Mouse (Mus musculus) spleen, adult 2 months (tissue): ENCODE measurements around the gene Otop1. TPM values are rescaled to one million over a fixed set of nuclear protein-coding genes. Genes with fewer than 3 reads are reported as not detected.

Source experiments
- DNase-seq, 2 experiments: peaks; one replicate each; pipeline versions ENCODE4 v3.0.0 to v3.0.0-alpha.2; 2012 to 2021; ENCODE audit warnings: low spot score in 2 of 2, low read depth in 1 of 2
- H3K27ac ChIP-seq: fragments of 200-500 bp; 2 replicates; pipeline ENCODE4 v1.5.1; 2012; ENCODE audit warnings: low read length, inconsistent platforms; ENCODE audit not compliant: insufficient read depth
- H3K27me3 ChIP-seq: fragments of 200-500 bp; 2 replicates; pipeline ENCODE4 v1.6.1; 2012; ENCODE audit warnings: mild to moderate bottlenecking, moderate library complexity, low read length, inconsistent platforms; ENCODE audit not compliant: control insufficient read depth, insufficient read depth
- H3K36me3 ChIP-seq: fragments of 200-500 bp; 2 replicates; pipeline ENCODE4 v1.6.1; 2012; ENCODE audit warnings: mild to moderate bottlenecking, low read length, inconsistent platforms; ENCODE audit not compliant: control insufficient read depth, insufficient read depth
- H3K4me1 ChIP-seq: fragments of 200-500 bp; 2 replicates; pipeline ENCODE4 v1.6.1; 2011; ENCODE audit warnings: inconsistent platforms; ENCODE audit not compliant: control insufficient read depth, insufficient read depth, insufficient read length
- H3K4me3 ChIP-seq: fragments of 200-500 bp; 2 replicates; pipeline ENCODE4 v1.5.1; 2011; ENCODE audit warnings: mild to moderate bottlenecking, inconsistent platforms; ENCODE audit not compliant: insufficient read depth, insufficient read length; ENCODE audit errors: extremely low read depth
- CTCF ChIP-seq: fragments of 200-500 bp; IDR thresholded peaks from 2 replicates; pipeline ENCODE4 v1.5.1; 2011; ENCODE audit warnings: mild to moderate bottlenecking, inconsistent platforms; ENCODE audit not compliant: insufficient read depth, insufficient read length, insufficient replicate concordance; ENCODE audit errors: extremely low read depth
- POLR2A ChIP-seq: fragments of 200-500 bp; IDR thresholded peaks from 2 replicates; pipeline ENCODE4 v1.6.1; 2011; ENCODE audit warnings: low read depth, low read length, inconsistent platforms
- WGBS: fragments of 180-500 bp; shearing (Covaris S2); methylation state at CpG from one replicate; pipeline ENCODE4 v1.1.7; 2018; 5-methylcytosine and 5-hydroxymethylcytosine counted together
- polyA plus RNA-seq: library from polyadenylated mRNA; depleted of rRNA; stranded (reverse); fragments of >200 nt; gene quantifications from 2 replicates; pipeline ENCODE4 v1.2.3, GENCODE M21; 2012

Otop1 gene
- polyA plus RNA-seq, 1 experiment = 0.04 TPM

DNA sequence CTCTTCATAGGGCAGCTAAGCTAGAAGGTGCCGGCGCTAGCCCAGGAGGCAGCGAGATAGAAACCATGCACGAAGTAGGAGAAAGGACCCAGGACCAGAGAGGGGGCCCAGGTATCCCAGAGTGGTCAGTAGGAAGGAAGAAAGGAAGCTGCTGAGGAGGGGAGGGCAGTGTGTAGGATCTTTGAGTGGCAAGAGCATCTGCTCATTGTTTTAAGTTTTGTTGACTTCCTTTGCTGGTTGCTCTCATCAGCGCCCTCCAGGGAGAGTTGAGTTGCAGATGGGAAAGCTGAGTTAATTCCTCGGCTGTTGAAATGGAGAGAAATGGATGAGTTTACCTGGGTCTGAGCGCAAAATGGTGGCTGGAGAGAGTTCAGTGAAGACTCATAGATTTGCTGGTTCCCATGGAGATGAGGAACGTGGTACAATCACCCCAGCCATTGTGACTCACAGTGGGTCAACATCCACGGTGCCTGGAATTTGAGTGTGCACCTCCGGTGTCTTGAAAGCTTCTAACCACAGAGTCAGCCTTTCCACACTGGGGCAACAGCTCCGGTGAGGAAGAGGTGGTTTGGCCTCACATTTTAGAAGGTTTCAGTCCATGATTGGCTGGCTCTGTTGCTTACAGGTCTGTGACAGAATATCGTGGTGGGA is 26.1 kb downstream of the Otop1 start:
- no peak for DNase-seq
- WGBS = 87% methylated on average over 12 of the region's 12 CpGs
- no peaks in the 10 kb centered on the region for H3K36me3 ChIP-seq
- H3K27ac ChIP-seq = no peak overlapping the region
- TF ChIP-seq POLR2A = no peak
- no peak for TF ChIP-seq CTCF
- no peak overlapping the region for H3K4me3 ChIP-seq
- H3K4me1 ChIP-seq = no peaks in the 10 kb centered on the region
- no peaks in the 10 kb centered on the region for H3K27me3 ChIP-seq

DNA sequence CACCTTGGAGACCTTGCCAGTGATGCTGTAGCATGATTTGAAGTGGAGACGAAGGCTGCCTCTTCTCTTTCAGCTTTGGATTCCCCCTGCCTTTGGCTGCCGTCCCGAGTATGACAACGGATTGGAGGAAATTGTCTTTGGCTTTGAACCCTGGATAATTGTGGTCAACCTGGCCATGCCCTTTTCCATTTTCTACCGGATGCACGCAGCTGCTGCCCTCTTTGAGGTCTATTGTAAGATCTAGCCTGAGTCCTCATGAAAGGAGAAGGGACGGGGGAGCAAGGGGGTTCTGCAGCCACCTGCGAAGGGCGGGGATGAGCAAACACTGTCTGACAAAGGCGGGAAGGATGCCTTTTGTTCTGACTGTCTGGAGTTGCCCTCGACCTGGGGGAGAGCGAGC is 26.9 kb downstream of the Otop1 start:
- Histone ChIP-seq H3K36me3 (no peaks in the 10 kb centered on the region), H3K27ac (no peak overlapping the region), H3K4me3 (no peak overlapping the region), H3K27me3 (no peaks in the 10 kb centered on the region), H3K4me1 (no peaks in the 10 kb centered on the region)
- 63% methylated on average over 12 of the region's 12 CpGs for WGBS
- DNase-seq = no peak
- TF ChIP-seq POLR2A (no peak), CTCF (no peak)

- no peak for DNase-seq
- Histone ChIP-seq H3K4me3 (no peak overlapping the region), H3K4me1 (no peaks in the 10 kb centered on the region), H3K36me3 (no peaks in the 10 kb centered on the region), H3K27ac (no peak overlapping the region), H3K27me3 (no peaks in the 10 kb centered on the region)
- TF ChIP-seq POLR2A (no peak), CTCF (no peak)
- 81% methylated on average over 2 of the region's 2 CpGs for WGBS
These were observed 29.5 kb downstream of the Otop1 start for GRCm38 (mm10) chr5:38305241-38305640.

- DNase-seq = peak; percentile 65 to 80
- Histone ChIP-seq H3K4me3 (peak overlapping the region; percentile 15; the same call in 1 of the 2 replicates), H3K27me3 (no peaks in the 10 kb centered on the region), H3K4me1 (no peaks in the 10 kb centered on the region), H3K27ac (no peak overlapping the region), H3K36me3 (no peaks in the 10 kb centered on the region)
- 11% methylated on average over 26 of the region's 26 CpGs for WGBS
- TF ChIP-seq CTCF (peak; percentile 81), POLR2A (no peak)
These were observed 31.7 kb downstream of the Otop1 start for GRCm38 (mm10) chr5:38307255-38308101.

- no peaks in the 10 kb centered on the region for H3K4me1 ChIP-seq
These were observed 33.1 kb downstream of the Otop1 start for GRCm38 (mm10) chr5:38308873-38309272.

GRCm38 (mm10) chr5:38309795-38310194 is 34.0 kb downstream of the Otop1 start:
- H3K4me3 ChIP-seq = no peak overlapping the region
- TF ChIP-seq CTCF = no peak
- TF ChIP-seq POLR2A = no peak
- DNase-seq = no peak
- H3K27me3 ChIP-seq = no peaks in the 10 kb centered on the region
- WGBS = 64% methylated on average over 3 of the region's 3 CpGs
- no peaks in the 10 kb centered on the region for H3K4me1 ChIP-seq
- no peak overlapping the region for H3K27ac ChIP-seq
- no peaks in the 10 kb centered on the region for H3K36me3 ChIP-seq

More at GRCm38 (mm10) chr5:38308873-38309272, 33.1 kb downstream of the Otop1 start:
- TF ChIP-seq POLR2A (no peak), CTCF (peak; percentile 39; the same call in 1 of the 2 replicates)
- Histone ChIP-seq H3K4me3 (no peak overlapping the region), H3K36me3 (no peaks in the 10 kb centered on the region), H3K27me3 (no peaks in the 10 kb centered on the region), H3K27ac (no peak overlapping the region)
- 48% methylated on average over 5 of the region's 5 CpGs for WGBS
- DNase-seq = peak in 1 of 2 experiments; percentile 53
